Mouse (Mus musculus) neural tube, embryonic 11.5 days (tissue): ENCODE measurements around the gene Ache. TPM values are rescaled to one million over a fixed set of nuclear protein-coding genes. Genes with fewer than 3 reads are reported as not detected.

Experiments
- ATAC-seq: fragments of 200-750 bp; cut with Nextera tagmentation; 2 replicates; pipeline ENCODE4 v1.8.0; 2017; ENCODE audit warnings: moderate number of reproducible peaks, mild to moderate bottlenecking, moderate TSS enrichment, moderate library complexity; ENCODE audit not compliant: insufficient read depth, low FRiP score, low TSS enrichment
- DNase-seq: peaks from one replicate; pipeline ENCODE4 v3.0.0-alpha.2; 2015; ENCODE audit warnings: low spot score
- H3K27ac ChIP-seq: fragments of 300-500 bp; sonication (generic); 2 replicates; pipeline ENCODE4 v1.5.1; 2014; ENCODE audit warnings: low read depth, mild to moderate bottlenecking, low read length
- H3K27me3 ChIP-seq: fragments of 300-500 bp; sonication (generic); 2 replicates; pipeline ENCODE4 v1.6.1; 2014; ENCODE audit warnings: mild to moderate bottlenecking, low read length, mixed read lengths; ENCODE audit not compliant: control insufficient read depth, insufficient read depth
- H3K36me3 ChIP-seq: fragments of 300-500 bp; sonication (generic); 2 replicates; pipeline ENCODE4 v1.6.1; 2014; ENCODE audit warnings: mild to moderate bottlenecking, low read length, moderate library complexity, mixed read lengths; ENCODE audit not compliant: control insufficient read depth, insufficient read depth
- H3K4me1 ChIP-seq: fragments of 300-500 bp; sonication (generic); 2 replicates; pipeline ENCODE4 v1.6.1; 2014; ENCODE audit warnings: low read length, mixed read lengths; ENCODE audit not compliant: control insufficient read depth, insufficient read depth
- H3K4me2 ChIP-seq: fragments of 300-500 bp; sonication (generic); 2 replicates; pipeline ENCODE4 v1.6.1; 2014; ENCODE audit warnings: low read depth, mild to moderate bottlenecking, moderate library complexity
- H3K4me3 ChIP-seq: fragments of 300-500 bp; sonication (generic); 2 replicates; pipeline ENCODE4 v1.5.1; 2014; ENCODE audit warnings: low read depth, low read length
- H3K9ac ChIP-seq: fragments of 300-500 bp; sonication (generic); 2 replicates; pipeline ENCODE4 v1.6.1; 2014; ENCODE audit warnings: mild to moderate bottlenecking, low read length
- H3K9me3 ChIP-seq: fragments of 300-500 bp; sonication (generic); 2 replicates; pipeline ENCODE4 v1.6.1; 2016; ENCODE audit warnings: low read length; ENCODE audit not compliant: control insufficient read depth
- WGBS: fragments of 180-500 bp; shearing (Covaris S2); extraction: QIAGEN DNeasy Blood & Tissue Kit; methylation state at CpG from one replicate; pipeline ENCODE4 v1.1.7; 2014; 5-methylcytosine and 5-hydroxymethylcytosine counted together
- polyA plus RNA-seq: library from polyadenylated mRNA; unstranded; fragments of >200 nt; fragmentation: Nextera tagmentation; extraction: Ambion mirVana; gene quantifications from 2 replicates; pipeline ENCODE4 v1.2.1, GENCODE M21; 2014

The Ache gene
- polyA plus RNA-seq, 1 experiment from 2014 or later, result 14.7 TPM

DNA sequence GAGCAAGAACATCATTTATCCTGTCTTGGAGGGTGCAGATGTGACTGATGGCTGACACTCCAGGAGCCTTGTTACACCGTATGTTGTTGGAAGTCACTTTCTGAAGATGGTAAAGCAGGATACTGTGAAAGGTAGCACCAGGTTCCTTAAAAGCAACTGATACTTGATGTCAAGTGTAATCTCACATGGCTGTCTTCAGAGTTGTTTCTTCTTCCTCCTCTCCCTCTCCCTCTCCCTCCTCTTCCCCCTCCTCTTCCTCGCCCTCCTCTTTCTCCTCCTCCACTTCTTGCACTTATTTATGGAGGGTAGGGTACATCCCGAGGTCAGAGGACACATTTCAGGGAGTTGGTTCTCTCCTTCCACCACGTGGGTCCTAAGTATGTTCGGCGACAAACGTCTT is 1.3 kb upstream of the Ache start:
- Histone ChIP-seq H3K27ac (no peak overlapping the region), H3K4me2 (no peak overlapping the region), H3K9ac (no peak overlapping the region), H3K36me3 (no peaks in the 10 kb centered on the region), H3K4me1 (peaks cover 14% of the 10 kb centered on the region), H3K4me3 (no peak overlapping the region), H3K9me3 (no peaks in the 10 kb centered on the region), H3K27me3 (peaks cover 36% of the 10 kb centered on the region)
- no peak for DNase-seq
- no peak for ATAC-seq
- 53% methylated on average over 7 of the region's 7 CpGs for WGBS

DNA sequence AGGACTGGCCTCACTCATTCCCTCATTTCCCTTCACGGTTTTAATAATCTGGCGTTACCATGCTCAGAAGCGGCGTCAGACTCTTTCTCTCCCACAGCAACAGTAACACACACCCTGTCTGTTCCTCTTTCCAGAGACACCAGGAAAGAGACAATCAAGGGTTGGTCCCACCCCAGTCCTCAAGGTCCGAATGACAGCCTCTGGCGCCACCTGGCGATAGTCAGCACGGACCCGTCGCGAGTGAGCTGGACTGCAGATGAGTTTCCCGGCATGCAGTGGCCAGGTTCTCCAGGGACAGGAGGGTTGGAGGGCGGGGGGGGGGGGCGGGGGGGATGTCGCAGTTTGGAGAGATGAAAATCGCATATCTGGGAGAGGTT is 676 bp upstream of the Ache start:
- WGBS, result 1% methylated on average over 12 of the region's 16 CpGs

DNA sequence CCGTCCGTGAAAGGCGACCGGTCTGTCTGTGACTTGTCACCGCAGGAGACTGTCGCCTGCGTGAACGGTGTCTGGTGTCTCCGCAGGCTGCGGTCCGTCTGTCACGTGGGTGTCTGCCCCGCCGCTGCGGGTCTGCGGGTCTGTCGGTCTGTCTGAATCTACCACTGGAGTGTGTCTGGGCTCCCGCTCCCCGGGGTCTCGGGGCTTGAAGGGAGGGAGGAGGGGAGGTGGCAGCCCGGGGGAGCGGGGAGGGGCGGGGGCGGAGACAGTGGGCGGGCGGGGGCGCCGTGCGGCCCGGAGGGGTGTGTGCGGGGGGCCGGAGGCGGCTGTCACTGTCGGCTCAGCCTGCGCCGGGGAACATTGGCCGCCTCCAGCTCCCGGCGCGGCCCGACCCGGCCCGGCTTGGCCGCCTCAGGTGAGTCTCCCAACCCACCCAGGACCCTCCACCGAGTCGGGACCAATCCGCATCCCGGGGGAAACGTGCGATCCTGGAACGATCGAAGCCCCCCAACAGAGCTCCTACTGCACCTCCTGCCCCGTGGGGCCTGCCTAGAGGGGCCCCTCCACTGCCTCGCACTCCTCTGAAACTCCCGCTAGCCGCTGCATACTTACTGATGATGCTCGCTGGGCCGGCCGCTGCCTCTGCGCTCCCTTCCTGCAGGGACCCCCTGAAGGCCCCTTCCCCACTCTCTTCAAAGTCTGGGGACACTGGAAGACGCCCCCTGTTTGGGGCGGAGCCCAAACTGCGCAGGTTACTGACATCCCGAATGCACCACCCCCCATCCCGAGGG is 829 bp downstream of the Ache start:
- Histone ChIP-seq H3K36me3 (no peaks in the 10 kb centered on the region), H3K4me1 (peaks cover 16% of the 10 kb centered on the region), H3K9me3 (no peaks in the 10 kb centered on the region), H3K4me2 (peak overlapping the region; percentile 86), H3K9ac (peak overlapping the region; percentile 52), H3K27ac (peak overlapping the region; percentile 50; the same call in 1 of the 2 replicates), H3K4me3 (peak overlapping the region; percentile 39), H3K27me3 (peaks cover 42% of the 10 kb centered on the region)
- no peak for DNase-seq
- no peak for ATAC-seq
- under 1% methylated on average over 52 of the region's 65 CpGs for WGBS

More for the DNA sequence above, 676 bp upstream of the Ache start:
- no peaks in the 10 kb centered on the region for H3K9me3 ChIP-seq
- peak; percentile 90 for DNase-seq
- no peak overlapping the region for H3K27ac ChIP-seq
- H3K9ac ChIP-seq, result peak overlapping the region; percentile 59
- H3K4me2 ChIP-seq, result peak overlapping the region; percentile 86
- H3K4me3 ChIP-seq, result peak overlapping the region; percentile 43
- no peaks in the 10 kb centered on the region for H3K36me3 ChIP-seq
- peaks cover 40% of the 10 kb centered on the region for H3K27me3 ChIP-seq
- peak; percentile 64 for ATAC-seq
- H3K4me1 ChIP-seq, result peaks cover 14% of the 10 kb centered on the region

DNA sequence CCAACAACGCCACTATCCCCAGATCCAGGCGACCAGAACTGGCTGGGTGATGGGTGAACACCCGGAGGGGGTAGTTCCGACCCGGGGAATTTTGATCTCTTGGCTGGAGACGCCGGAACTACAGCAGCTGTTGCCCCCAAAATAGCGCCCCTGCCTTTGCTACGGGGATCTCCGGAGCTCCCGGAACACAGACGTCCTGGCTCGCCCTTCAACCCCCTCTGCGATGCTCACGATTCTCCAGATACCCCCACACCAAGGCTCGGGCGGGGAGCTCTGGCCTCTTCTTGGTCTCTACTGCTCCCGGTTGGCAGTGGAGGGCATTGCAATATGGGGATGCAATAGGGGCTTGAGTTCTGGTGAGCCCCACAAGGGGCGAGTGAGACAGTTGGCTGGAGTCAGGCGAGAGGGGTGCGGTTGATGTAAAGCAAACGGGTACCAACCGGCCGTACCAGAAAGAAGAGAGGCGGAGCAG is 1.7 kb downstream of the Ache start:
- H3K9me3 ChIP-seq, result no peaks in the 10 kb centered on the region
- H3K27ac ChIP-seq, result no peak overlapping the region
- peaks cover 20% of the 10 kb centered on the region for H3K4me1 ChIP-seq
- 3% methylated on average over 25 of the region's 25 CpGs for WGBS
- peak overlapping the region; percentile 39 for H3K4me3 ChIP-seq
- H3K27me3 ChIP-seq, result peaks cover 42% of the 10 kb centered on the region
- no peak for ATAC-seq
- H3K9ac ChIP-seq, result peak overlapping the region; percentile 18; the same call in 1 of the 2 replicates
- H3K4me2 ChIP-seq, result peak overlapping the region; percentile 28
- peak; percentile 75 for DNase-seq
- no peaks in the 10 kb centered on the region for H3K36me3 ChIP-seq

DNA sequence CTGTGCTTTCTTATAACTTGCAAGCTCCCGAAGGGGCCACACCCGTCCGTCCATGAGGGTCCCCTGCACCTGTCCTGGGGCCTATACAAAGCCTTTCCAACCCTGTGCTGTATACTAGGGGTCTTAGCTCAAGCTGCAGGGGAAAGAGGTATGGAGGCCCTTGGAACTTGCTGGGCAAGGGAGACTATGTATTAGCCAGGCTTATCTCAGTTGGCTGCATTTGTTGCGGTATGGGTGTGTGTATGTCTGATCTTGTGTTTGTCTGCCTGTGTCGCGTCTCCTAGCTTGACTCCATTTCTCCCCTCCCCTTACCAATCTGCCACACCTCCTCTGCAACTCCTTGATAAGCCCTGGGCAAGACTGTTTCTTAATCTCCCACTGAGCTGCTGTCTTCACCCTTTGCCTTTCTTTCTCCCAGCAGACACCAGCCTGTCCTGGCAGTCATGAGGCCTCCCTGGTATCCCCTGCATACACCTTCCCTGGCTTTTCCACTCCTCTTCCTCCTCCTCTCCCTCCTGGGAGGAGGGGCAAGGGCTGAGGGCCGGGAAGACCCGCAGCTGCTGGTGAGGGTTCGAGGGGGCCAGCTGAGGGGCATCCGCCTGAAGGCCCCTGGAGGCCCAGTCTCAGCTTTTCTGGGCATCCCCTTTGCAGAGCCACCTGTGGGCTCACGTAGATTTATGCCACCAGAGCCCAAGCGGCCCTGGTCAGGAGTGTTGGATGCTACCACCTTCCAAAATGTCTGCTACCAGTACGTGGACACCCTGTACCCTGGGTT is 2.5 kb downstream of the Ache start:
- Histone ChIP-seq H3K4me2 (peak overlapping the region; percentile 28), H3K4me1 (peaks cover 21% of the 10 kb centered on the region), H3K27ac (no peak overlapping the region), H3K4me3 (peak overlapping the region; percentile 39; the same call in 1 of the 2 replicates), H3K9me3 (no peaks in the 10 kb centered on the region), H3K27me3 (peaks cover 42% of the 10 kb centered on the region), H3K9ac (peak overlapping the region; percentile 18), H3K36me3 (no peaks in the 10 kb centered on the region)
- 57% methylated on average over 13 of the region's 13 CpGs for whole genome bisulfite sequencing
- ATAC-seq (no peak), DNase-seq (no peak)

DNA sequence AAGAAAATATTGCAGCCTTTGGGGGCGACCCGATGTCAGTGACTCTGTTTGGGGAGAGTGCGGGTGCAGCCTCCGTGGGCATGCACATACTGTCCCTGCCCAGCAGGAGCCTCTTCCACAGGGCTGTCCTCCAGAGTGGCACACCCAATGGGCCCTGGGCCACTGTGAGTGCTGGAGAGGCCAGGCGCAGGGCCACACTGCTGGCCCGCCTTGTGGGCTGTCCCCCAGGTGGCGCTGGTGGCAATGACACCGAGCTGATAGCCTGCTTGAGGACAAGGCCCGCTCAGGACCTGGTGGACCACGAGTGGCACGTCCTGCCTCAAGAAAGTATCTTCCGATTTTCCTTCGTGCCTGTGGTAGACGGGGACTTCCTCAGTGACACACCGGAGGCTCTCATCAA is 3.4 kb downstream of the Ache start:
- no peak overlapping the region for H3K9ac ChIP-seq
- 20% methylated on average over 15 of the region's 15 CpGs for WGBS
- DNase-seq, result peak; percentile 44
- no peaks in the 10 kb centered on the region for H3K9me3 ChIP-seq
- H3K4me3 ChIP-seq, result no peak overlapping the region
- peak overlapping the region; percentile 22 for H3K4me2 ChIP-seq
- no peak for ATAC-seq
- H3K27me3 ChIP-seq, result peaks cover 42% of the 10 kb centered on the region
- H3K36me3 ChIP-seq, result peaks cover 5% of the 10 kb centered on the region; the same call in 1 of the 2 replicates
- no peak overlapping the region for H3K27ac ChIP-seq
- peaks cover 28% of the 10 kb centered on the region for H3K4me1 ChIP-seq

DNA sequence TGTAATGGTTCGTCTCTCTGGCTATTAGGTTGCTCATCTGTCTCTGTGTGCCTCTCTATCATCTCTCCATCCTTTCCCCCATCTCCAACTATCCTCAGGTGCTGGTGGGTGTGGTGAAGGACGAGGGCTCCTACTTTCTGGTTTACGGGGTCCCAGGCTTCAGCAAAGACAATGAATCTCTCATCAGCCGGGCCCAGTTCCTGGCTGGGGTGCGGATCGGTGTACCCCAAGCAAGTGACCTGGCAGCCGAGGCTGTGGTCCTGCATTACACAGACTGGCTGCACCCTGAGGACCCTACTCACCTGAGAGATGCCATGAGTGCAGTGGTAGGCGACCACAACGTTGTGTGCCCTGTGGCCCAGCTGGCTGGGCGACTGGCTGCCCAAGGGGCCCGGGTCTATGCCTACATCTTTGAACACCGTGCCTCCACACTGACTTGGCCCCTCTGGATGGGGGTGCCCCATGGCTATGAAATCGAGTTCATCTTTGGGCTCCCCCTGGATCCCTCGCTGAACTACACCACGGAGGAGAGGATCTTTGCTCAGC is 4.1 kb downstream of the Ache start:
- peaks cover 11% of the 10 kb centered on the region; the same call in 1 of the 2 replicates for H3K36me3 ChIP-seq
- 0 out of 2 replicates have a peak overlapping the region, but pooled peaks have one; percentile 9 for H3K4me2 ChIP-seq
- H3K4me1 ChIP-seq, result peaks cover 28% of the 10 kb centered on the region
- H3K27me3 ChIP-seq, result peaks cover 42% of the 10 kb centered on the region
- DNase-seq (no peak), ATAC-seq (no peak)
- no peak overlapping the region for H3K27ac ChIP-seq
- no peak overlapping the region for H3K4me3 ChIP-seq
- WGBS, result 82% methylated on average over 15 of the region's 15 CpGs
- no peak overlapping the region for H3K9ac ChIP-seq
- no peaks in the 10 kb centered on the region for H3K9me3 ChIP-seq

DNA sequence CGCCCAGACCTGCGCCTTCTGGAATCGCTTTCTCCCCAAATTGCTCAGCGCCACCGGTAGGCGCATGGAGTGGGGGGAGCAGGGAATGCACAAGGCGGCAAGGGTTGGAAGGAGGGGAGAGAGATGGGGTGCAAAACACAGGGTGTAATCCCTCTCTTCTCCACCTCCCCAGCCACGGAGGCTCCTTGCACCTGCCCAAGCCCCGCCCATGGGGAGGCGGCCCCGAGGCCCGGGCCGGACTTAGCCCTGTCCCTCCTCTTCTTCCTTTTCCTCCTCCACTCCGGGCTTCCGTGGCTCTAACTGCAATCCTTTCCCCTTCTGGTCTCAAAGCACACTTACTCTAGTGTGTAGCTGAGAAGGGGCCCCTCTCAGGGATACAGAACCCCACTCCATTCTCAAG is 6.0 kb downstream of the Ache start:
- H3K27me3 ChIP-seq, result peaks cover 31% of the 10 kb centered on the region
- ATAC-seq, result 0 out of 2 replicates have a peak, but pooled peaks have one; percentile 8
- H3K9me3 ChIP-seq, result no peaks in the 10 kb centered on the region
- peak overlapping the region; percentile 48 for H3K4me3 ChIP-seq
- H3K4me1 ChIP-seq, result peaks cover 16% of the 10 kb centered on the region
- 0 out of 2 replicates have a peak overlapping the region, but pooled peaks have one; percentile 23 for H3K27ac ChIP-seq
- H3K36me3 ChIP-seq, result peaks cover 29% of the 10 kb centered on the region
- H3K4me2 ChIP-seq, result peak overlapping the region; percentile 97
- H3K9ac ChIP-seq, result peak overlapping the region; percentile 67
- WGBS, result 2% methylated on average over 15 of the region's 15 CpGs
- DNase-seq, result peak; percentile 54
